Mouse (Mus musculus) urinary bladder, adult 18-20 months (tissue): Measurements from ENCODE around the gene Ikbke.
A peak's percentile ranks its signal among the peaks of the same experiment; 100 is the strongest.

ENCODE experiments used
- DNase-seq, 2 experiments: peaks; one replicate each; pipeline ENCODE4 v3.0.0; 2022; ENCODE audit warnings: low spot score in 2 of 2, mixed read lengths in 2 of 2

The Ikbke gene

GRCm38 (mm10) chr1:131281731-131282130 is 2.3 kb upstream of the Ikbke start:
- no peak for DNase-seq

- peak in 1 of 2 experiments; percentile 23 for DNase-seq
Observed at GRCm38 (mm10) chr1:131280280-131280679, 874 bp upstream of the Ikbke start.

DNA sequence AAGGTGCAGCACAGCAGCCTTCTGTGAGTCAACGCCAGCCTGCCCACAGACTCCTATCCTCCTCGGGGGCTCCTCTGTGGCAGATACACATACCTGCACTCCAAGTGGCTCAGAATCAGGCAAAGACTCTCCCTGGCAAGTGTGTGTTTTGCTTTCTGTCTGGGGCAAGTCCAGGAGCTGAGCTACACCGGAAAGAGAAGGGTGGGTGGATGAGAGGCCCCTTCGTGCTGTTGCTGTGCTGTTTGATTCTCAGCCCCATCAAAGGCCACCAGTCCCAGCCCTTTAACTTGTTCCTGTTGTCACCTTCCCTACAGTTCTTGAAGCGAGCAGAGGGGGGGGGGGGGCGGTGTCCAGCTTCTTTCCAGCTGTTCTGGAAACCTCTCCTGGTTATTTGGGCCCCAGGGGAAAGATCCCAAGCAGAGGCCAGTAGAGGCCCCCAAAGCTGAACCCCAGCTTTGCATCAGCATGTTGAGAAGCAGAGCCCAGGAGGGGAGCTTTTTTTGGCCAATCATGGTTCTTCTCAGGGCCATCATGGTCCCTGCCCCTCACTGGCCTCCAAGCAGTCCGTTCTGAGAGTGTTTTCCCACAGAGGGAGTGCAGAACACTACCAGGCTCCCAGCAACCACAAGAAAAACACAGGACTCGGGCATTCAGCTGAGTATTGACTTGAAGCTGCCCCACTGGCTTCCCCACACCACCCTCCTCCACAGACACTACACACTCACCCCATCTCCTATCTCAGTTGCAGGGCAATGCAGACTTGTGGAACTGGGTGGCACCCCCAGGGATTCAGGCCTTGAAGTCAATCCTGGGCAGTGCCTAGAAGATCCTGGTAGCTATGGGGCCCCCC is 575 bp downstream of the Ikbke start:
- DNase-seq = peak in 1 of 2 experiments; percentile 38

GRCm38 (mm10) chr1:131276831-131277230 is 2.6 kb downstream of the Ikbke start:
- no peak for DNase-seq

GRCm38 (mm10) chr1:131275577-131275976 is 3.8 kb downstream of the Ikbke start:
- DNase-seq = no peak

- DNase-seq = no peak
Observed at GRCm38 (mm10) chr1:131274725-131275539, 4.5 kb downstream of the Ikbke start.

- DNase-seq = peak; percentile 46 to 65
Observed at GRCm38 (mm10) chr1:131269797-131270578, 9.4 kb downstream of the Ikbke start.

- DNase-seq = no peak
Observed at GRCm38 (mm10) chr1:131268776-131269175, 10.6 kb downstream of the Ikbke start.

- no peak for DNase-seq
Observed at GRCm38 (mm10) chr1:131263905-131264304, 15.5 kb downstream of the Ikbke start.

DNA sequence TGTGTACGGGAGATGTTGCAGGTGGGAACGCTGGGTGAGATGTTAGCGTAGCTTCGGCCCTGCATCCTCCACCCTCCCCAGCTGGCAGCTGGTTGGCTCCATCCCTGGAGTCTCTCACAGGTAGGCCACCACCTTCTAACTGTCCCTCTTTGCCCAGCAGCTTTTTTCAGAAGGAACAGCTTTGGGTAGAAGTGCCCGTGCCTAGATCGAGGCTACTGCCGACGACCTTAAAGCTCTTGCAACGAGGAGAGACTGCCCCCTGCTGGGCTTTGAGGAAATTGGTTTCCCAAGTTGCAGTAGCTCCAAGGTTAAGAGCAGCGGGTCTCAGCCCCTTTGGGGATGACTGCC is 19.1 kb downstream of the Ikbke start:
- peak in 1 of 2 experiments; percentile 59 for DNase-seq

GRCm38 (mm10) chr1:131259632-131260308 is 19.6 kb downstream of the Ikbke start:
- DNase-seq = no peak

GRCm38 (mm10) chr1:131257288-131257687 is 22.1 kb downstream of the Ikbke start:
- DNase-seq = no peak

- DNase-seq = peak in 1 of 2 experiments; percentile 44
Observed at GRCm38 (mm10) chr1:131252516-131253250, 26.7 kb downstream of the Ikbke start.

DNA sequence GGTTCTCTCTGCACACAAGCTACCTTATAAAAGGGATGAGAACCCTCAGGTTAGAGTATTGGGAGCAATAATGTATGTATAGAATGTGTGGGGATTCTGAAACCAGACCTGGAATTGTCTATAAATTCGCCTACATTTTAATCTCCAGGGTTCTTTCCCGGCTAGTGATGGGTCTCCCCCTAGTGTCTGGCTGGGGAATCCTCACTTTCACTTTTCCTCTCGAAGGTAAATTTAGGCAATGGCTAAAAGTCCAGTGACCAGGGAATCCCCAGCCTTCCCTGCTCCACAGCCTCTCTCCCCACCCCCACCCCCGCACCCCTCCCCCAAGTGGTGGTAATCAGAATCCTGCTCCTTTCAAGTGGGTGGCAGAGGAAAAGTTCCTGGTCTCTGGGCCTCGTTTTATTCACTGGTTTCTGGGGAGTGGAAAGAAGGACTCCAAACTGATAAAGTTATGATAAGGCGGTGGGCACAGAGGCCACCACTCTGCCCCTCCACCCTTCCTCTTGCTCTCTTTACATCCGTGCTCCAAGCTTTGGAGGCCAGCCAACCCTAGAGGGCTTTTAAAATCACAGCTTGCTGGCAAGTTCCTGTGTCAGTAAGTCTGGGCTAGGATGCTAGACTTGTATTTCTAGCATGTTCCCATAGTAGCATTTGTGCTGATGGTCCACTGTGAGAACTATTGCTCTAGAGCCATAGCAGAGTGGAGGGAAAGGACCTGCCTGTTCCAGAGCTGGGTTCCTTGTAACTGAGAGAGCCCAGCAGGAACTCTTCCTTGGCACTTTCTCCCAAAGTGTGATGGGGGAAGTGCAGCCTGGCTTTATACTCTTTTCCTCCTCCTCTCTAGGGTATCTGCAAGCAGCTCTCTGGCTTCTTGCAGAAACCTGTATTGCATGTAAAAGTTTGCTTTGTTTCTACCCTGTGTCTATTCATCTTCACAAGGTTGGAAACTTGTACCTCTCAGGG is 32.7 kb downstream of the Ikbke start:
- DNase-seq = no peak

- no peak for DNase-seq
Observed at GRCm38 (mm10) chr1:131245926-131246325, 33.5 kb downstream of the Ikbke start.

GRCm38 (mm10) chr1:131245089-131245856 is 34.1 kb downstream of the Ikbke start, which contains the start of gene Rassf5:
Gene Rassf5 (minus strand): TSS chr1:131245258.
- peak; percentile 78 to 92 for DNase-seq

- DNase-seq = no peak
Observed at GRCm38 (mm10) chr1:131244536-131245088, 34.8 kb downstream of the Ikbke start.

GRCm38 (mm10) chr1:131242956-131243355 is 36.5 kb downstream of the Ikbke start:
- DNase-seq = no peak
